Mouse (Mus musculus): Measurements from ENCODE around the gene Foxj1. TPM values are rescaled to one million over a fixed set of nuclear protein-coding genes. Genes with fewer than 3 reads are reported as not detected.

Foxj1 gene
- polyA plus RNA-seq, 1 experiment from 2014 or later: 13.2 TPM

GRCm38 (mm10) chr11:116333526-116334416 is 1.4 kb downstream of the Foxj1 start:
- peaks cover 14% of the 10 kb centered on the region for H3K27me3 ChIP-seq (replicated peaks; ENCODE audit: control insufficient read depth, insufficient read depth, low read length)
- peaks cover 54% of the 10 kb centered on the region for H3K4me1 ChIP-seq (ENCODE audit: control insufficient read depth, insufficient read depth, low read depth, low read length)
- peak overlapping the region; percentile 56; the same call in 1 of the 2 replicates for H3K9ac ChIP-seq (ENCODE audit: low read depth, low read length)
- H3K27ac ChIP-seq (ENCODE audit: low read depth, low read length): peak overlapping the region; percentile 46
- H3K4me3 ChIP-seq (ENCODE audit: low read length): peak overlapping the region; percentile 58
- peak overlapping the region; percentile 100 for H3K4me2 ChIP-seq (ENCODE audit: low read length)
- H3K9me3 ChIP-seq (ENCODE audit: control insufficient read depth, low read length): no peaks in the 10 kb centered on the region
- no peak for ATAC-seq
- no peaks in the 10 kb centered on the region for H3K36me3 ChIP-seq (ENCODE audit: control insufficient read depth, insufficient read depth, low read length)
- WGBS: 20% methylated on average over 31 of the region's 31 CpGs

- peaks cover 14% of the 10 kb centered on the region for H3K27me3 ChIP-seq (replicated peaks; ENCODE audit: control insufficient read depth, insufficient read depth, low read length)
- H3K9me3 ChIP-seq (ENCODE audit: control insufficient read depth, low read length): no peaks in the 10 kb centered on the region
- peaks cover 54% of the 10 kb centered on the region for H3K4me1 ChIP-seq (ENCODE audit: control insufficient read depth, insufficient read depth, low read depth, low read length)
- peak overlapping the region; percentile 100 for H3K4me2 ChIP-seq (ENCODE audit: low read length)
- no peak overlapping the region; the same call in 1 of the 2 replicates for H3K9ac ChIP-seq (ENCODE audit: low read depth, low read length)
- 60% methylated on average over 3 of the region's 3 CpGs for WGBS
- peak overlapping the region; percentile 37; the same call in 1 of the 2 replicates for H3K27ac ChIP-seq (ENCODE audit: low read depth, low read length)
- ATAC-seq: no peak
- H3K4me3 ChIP-seq (ENCODE audit: low read length): no peak overlapping the region
- no peaks in the 10 kb centered on the region for H3K36me3 ChIP-seq (ENCODE audit: control insufficient read depth, insufficient read depth, low read length)
These were observed 2.3 kb downstream of the Foxj1 start for GRCm38 (mm10) chr11:116332983-116333270.

- peak overlapping the region; percentile 43 for H3K9ac ChIP-seq (ENCODE audit: low read depth, low read length)
- no peak overlapping the region; the same call in 1 of the 2 replicates for H3K4me3 ChIP-seq (ENCODE audit: low read length)
- whole genome bisulfite sequencing: 11% methylated on average over 18 of the region's 19 CpGs
- peak; percentile 52 for ATAC-seq
- peak overlapping the region; percentile 1; the same call in 1 of the 2 replicates for H3K4me2 ChIP-seq (ENCODE audit: low read length)
- 0 out of 2 replicates have a peak overlapping the region, but pooled peaks have one; percentile 2 for H3K27ac ChIP-seq (ENCODE audit: low read depth, low read length)
- H3K9me3 ChIP-seq (ENCODE audit: control insufficient read depth, low read length): no peaks in the 10 kb centered on the region
- no peaks in the 10 kb centered on the region for H3K36me3 ChIP-seq (ENCODE audit: control insufficient read depth, insufficient read depth, low read length)
- H3K4me1 ChIP-seq (ENCODE audit: control insufficient read depth, insufficient read depth, low read depth, low read length): peaks cover 54% of the 10 kb centered on the region
- H3K27me3 ChIP-seq (replicated peaks; ENCODE audit: control insufficient read depth, insufficient read depth, low read length): peaks cover 14% of the 10 kb centered on the region
These were observed 2.8 kb downstream of the Foxj1 start for GRCm38 (mm10) chr11:116332232-116332982.

- Histone ChIP-seq H3K4me3 (ENCODE audit: low read length) (no peak overlapping the region), H3K4me1 (ENCODE audit: control insufficient read depth, insufficient read depth, low read depth, low read length) (peaks cover 37% of the 10 kb centered on the region), H3K27me3 (replicated peaks; ENCODE audit: control insufficient read depth, insufficient read depth, low read length) (peaks cover 14% of the 10 kb centered on the region), H3K9me3 (ENCODE audit: control insufficient read depth, low read length) (no peaks in the 10 kb centered on the region), H3K27ac (ENCODE audit: low read depth, low read length) (peak overlapping the region; percentile 81), H3K36me3 (ENCODE audit: control insufficient read depth, insufficient read depth, low read length) (no peaks in the 10 kb centered on the region), H3K4me2 (ENCODE audit: low read length) (no peak overlapping the region), H3K9ac (ENCODE audit: low read depth, low read length) (no peak overlapping the region)
- 51% methylated on average over 7 of the region's 7 CpGs for WGBS
- no peak; the same call in 1 of the 2 replicates for ATAC-seq
These were observed 5.0 kb downstream of the Foxj1 start for GRCm38 (mm10) chr11:116330211-116330518.

- Histone ChIP-seq H3K27ac (ENCODE audit: low read depth, low read length) (peak overlapping the region; percentile 81), H3K36me3 (ENCODE audit: control insufficient read depth, insufficient read depth, low read length) (no peaks in the 10 kb centered on the region), H3K4me1 (ENCODE audit: control insufficient read depth, insufficient read depth, low read depth, low read length) (peaks cover 31% of the 10 kb centered on the region), H3K4me2 (ENCODE audit: low read length) (no peak overlapping the region), H3K9ac (ENCODE audit: low read depth, low read length) (peak overlapping the region; percentile 43), H3K4me3 (ENCODE audit: low read length) (no peak overlapping the region), H3K27me3 (replicated peaks; ENCODE audit: control insufficient read depth, insufficient read depth, low read length) (peaks cover 13% of the 10 kb centered on the region), H3K9me3 (ENCODE audit: control insufficient read depth, low read length) (no peaks in the 10 kb centered on the region)
- peak; percentile 63 for ATAC-seq
- 26% methylated on average over 18 of the region's 18 CpGs for WGBS
These were observed 5.6 kb downstream of the Foxj1 start for GRCm38 (mm10) chr11:116329314-116330210.

GRCm38 (mm10) chr11:116326963-116327603 is 8.1 kb downstream of the Foxj1 start:
- no peak for ATAC-seq
- Histone ChIP-seq H3K4me3 (ENCODE audit: low read length) (no peak overlapping the region), H3K9ac (ENCODE audit: low read depth, low read length) (no peak overlapping the region), H3K27ac (ENCODE audit: low read depth, low read length) (no peak overlapping the region), H3K4me1 (ENCODE audit: control insufficient read depth, insufficient read depth, low read depth, low read length) (peaks cover 17% of the 10 kb centered on the region), H3K9me3 (ENCODE audit: control insufficient read depth, low read length) (no peaks in the 10 kb centered on the region), H3K4me2 (ENCODE audit: low read length) (no peak overlapping the region), H3K36me3 (ENCODE audit: control insufficient read depth, insufficient read depth, low read length) (no peaks in the 10 kb centered on the region), H3K27me3 (replicated peaks; ENCODE audit: control insufficient read depth, insufficient read depth, low read length) (no peaks in the 10 kb centered on the region)
- WGBS: 79% methylated on average over 7 of the region's 7 CpGs

GRCm38 (mm10) chr11:116318719-116319659 is 16.2 kb downstream of the Foxj1 start:
- peak overlapping the region; percentile 38 for H3K4me3 ChIP-seq (ENCODE audit: low read length)
- H3K36me3 ChIP-seq (ENCODE audit: control insufficient read depth, insufficient read depth, low read length): no peaks in the 10 kb centered on the region
- peaks cover 5% of the 10 kb centered on the region for H3K4me1 ChIP-seq (ENCODE audit: control insufficient read depth, insufficient read depth, low read depth, low read length)
- peak overlapping the region; percentile 84 for H3K4me2 ChIP-seq (ENCODE audit: low read length)
- H3K27me3 ChIP-seq (replicated peaks; ENCODE audit: control insufficient read depth, insufficient read depth, low read length): no peaks in the 10 kb centered on the region
- H3K9ac ChIP-seq (ENCODE audit: low read depth, low read length): peak overlapping the region; percentile 63
- 1% methylated on average over 38 of the region's 41 CpGs for WGBS
- peak; percentile 91 for ATAC-seq
- no peak overlapping the region for H3K27ac ChIP-seq (ENCODE audit: low read depth, low read length)
- no peaks in the 10 kb centered on the region for H3K9me3 ChIP-seq (ENCODE audit: control insufficient read depth, low read length)

GRCm38 (mm10) chr11:116312359-116312758 is 22.8 kb downstream of the Foxj1 start:
- ATAC-seq: no peak
- Histone ChIP-seq H3K27me3 (replicated peaks; ENCODE audit: control insufficient read depth, insufficient read depth, low read length) (no peaks in the 10 kb centered on the region), H3K36me3 (ENCODE audit: control insufficient read depth, insufficient read depth, low read length) (no peaks in the 10 kb centered on the region), H3K9ac (ENCODE audit: low read depth, low read length) (no peak overlapping the region), H3K4me3 (ENCODE audit: low read length) (no peak overlapping the region), H3K9me3 (ENCODE audit: control insufficient read depth, low read length) (no peaks in the 10 kb centered on the region), H3K4me2 (ENCODE audit: low read length) (no peak overlapping the region), H3K27ac (ENCODE audit: low read depth, low read length) (no peak overlapping the region), H3K4me1 (ENCODE audit: control insufficient read depth, insufficient read depth, low read depth, low read length) (peaks cover 6% of the 10 kb centered on the region; the same call in 1 of the 2 replicates)
- WGBS: 60% methylated on average over 8 of the region's 8 CpGs
